Mouse (Mus musculus) heart, adult 2 months (tissue): ENCODE data around the gene Ccl6. TPM values are rescaled to one million over a fixed set of nuclear protein-coding genes. Genes with fewer than 3 reads are reported as not detected.

Source experiments
- DNase-seq, 2 experiments: peaks; one replicate each; pipeline ENCODE4 v3.0.0; 2021
- H3K27ac ChIP-seq: fragments of 200-600 bp; 2 replicates; pipeline ENCODE4 v1.8.1; 2022
- H3K27me3 ChIP-seq: fragments of 200-500 bp; 2 replicates; pipeline ENCODE4 v1.6.1; 2012; ENCODE audit warnings: mild to moderate bottlenecking, low read length, inconsistent platforms, mixed read lengths; ENCODE audit not compliant: control insufficient read depth, insufficient read depth
- H3K36me3 ChIP-seq: fragments of 200-500 bp; 2 replicates; pipeline ENCODE4 v1.6.1; 2012; ENCODE audit warnings: low read length, inconsistent platforms; ENCODE audit not compliant: control insufficient read depth, insufficient read depth
- H3K4me1 ChIP-seq: fragments of 200-500 bp; 2 replicates; pipeline ENCODE4 v1.6.1; 2011; ENCODE audit warnings: low read length; ENCODE audit not compliant: control insufficient read depth, insufficient read depth
- H3K4me3 ChIP-seq: fragments of 200-600 bp; 2 replicates; pipeline ENCODE4 v1.8.1; 2022
- H3K79me2 ChIP-seq: fragments of 200-500 bp; replicated peaks from 2 replicates; pipeline ENCODE4 v1.6.1; 2012; ENCODE audit warnings: mild to moderate bottlenecking, inconsistent platforms, low read length, moderate library complexity, mixed read lengths; ENCODE audit not compliant: control insufficient read depth, insufficient read depth
- H3K9ac ChIP-seq: fragments of 200-500 bp; 2 replicates; pipeline ENCODE4 v1.6.1; 2012; ENCODE audit warnings: low read depth, mild to moderate bottlenecking, control low read depth, inconsistent platforms, low read length, mixed read lengths
- CTCF ChIP-seq: fragments of 200-600 bp; IDR thresholded peaks from 2 replicates; pipeline ENCODE4 v1.8.1; 2022; ENCODE audit warnings: antibody characterized with exemption, mild to moderate bottlenecking, moderate library complexity
- EP300 ChIP-seq: fragments of 200-500 bp; IDR thresholded peaks from 2 replicates; pipeline ENCODE4 v1.6.1; 2011; ENCODE audit warnings: low read depth, low read length, control low read depth; ENCODE audit not compliant: insufficient read depth
- POLR2A ChIP-seq: fragments of 200-500 bp; IDR thresholded peaks from 2 replicates; pipeline ENCODE4 v1.6.1; 2011; ENCODE audit warnings: mild to moderate bottlenecking, low read depth, low read length, control low read depth; ENCODE audit not compliant: insufficient read depth
- WGBS: fragments of 180-500 bp; shearing (Covaris S2); methylation state at CpG from one replicate; pipeline ENCODE4 v1.1.7; 2018; 5-methylcytosine and 5-hydroxymethylcytosine counted together
- intact Hi-C: fragments of 180-260 bp; cut with DNase I; formaldehyde crosslinking; loops from one replicate; pipeline ENCODE4 v1.15.1; 2025
- polyA plus RNA-seq: library from polyadenylated mRNA; depleted of rRNA; stranded (reverse); fragments of >200 nt; gene quantifications from 2 replicates; pipeline ENCODE4 v1.2.3, GENCODE M21; 2012
- total RNA-seq, 2 experiments: library from RNA; stranded (reverse); gene quantifications; 2 replicates each; pipeline ENCODE4 v1.2.3; 2021

Ccl6 gene
- total and polyA plus RNA-seq, 3 experiments: 13.0 to 25.4 (median 21.5) TPM

DNA sequence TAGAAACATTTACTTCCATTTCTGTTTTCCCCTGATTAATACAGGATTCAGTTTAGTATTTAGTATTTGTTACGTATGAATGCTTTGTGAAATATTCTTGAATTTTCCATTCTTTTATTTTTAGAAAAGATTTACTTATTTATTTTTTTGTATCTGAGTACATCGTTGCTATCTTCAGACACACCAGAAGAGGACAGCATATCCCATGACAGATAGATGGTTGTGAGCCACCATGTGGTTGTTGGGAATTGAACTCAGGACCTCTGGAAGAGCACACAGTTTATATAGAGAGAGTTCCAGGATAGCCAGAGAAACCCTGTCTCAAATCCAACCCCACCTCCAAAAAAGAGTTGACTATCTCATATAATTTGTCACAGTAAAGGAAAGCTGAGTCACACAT is 42.0 kb upstream of the Ccl6 start:
- TF ChIP-seq POLR2A (no peak), CTCF (no peak), EP300 (no peak)
- no peak overlapping the region for H3K9ac ChIP-seq
- WGBS: 86% methylated on average over 2 of the region's 2 CpGs
- intact Hi-C loops: loop anchor here (5.0 to 10.0 kb wide), 2 partner anchors 78 to 100 kb away; no protein-coding TSS in a partner anchor
- H3K79me2 ChIP-seq: no peaks in the 10 kb centered on the region
- H3K4me3 ChIP-seq: no peak overlapping the region
- H3K27me3 ChIP-seq: no peaks in the 10 kb centered on the region
- peaks cover 4% of the 10 kb centered on the region for H3K4me1 ChIP-seq
- no peak for DNase-seq
- H3K27ac ChIP-seq: no peak overlapping the region
- H3K36me3 ChIP-seq: no peaks in the 10 kb centered on the region; the same call in 1 of the 2 replicates

DNA sequence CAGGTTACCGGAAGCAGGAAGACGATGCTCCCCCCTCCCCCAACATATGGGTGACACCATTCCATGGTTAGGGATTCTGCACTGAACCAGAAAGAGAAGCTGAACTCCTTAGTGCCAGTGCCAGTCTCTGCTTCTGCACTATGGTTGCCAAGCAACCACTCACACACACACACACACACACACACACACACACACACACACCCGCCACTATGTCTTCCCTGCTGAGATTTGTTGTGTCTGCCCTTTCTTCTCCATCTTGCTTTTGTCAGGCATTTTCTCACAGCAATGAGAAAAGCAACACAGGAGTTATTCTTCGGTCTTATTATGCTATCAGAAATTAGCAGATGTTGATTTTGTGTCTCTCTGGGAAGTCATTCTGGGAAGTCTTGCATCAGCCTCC is 41.5 kb upstream of the Ccl6 start:
- Histone ChIP-seq H3K4me3 (no peak overlapping the region), H3K79me2 (no peaks in the 10 kb centered on the region), H3K27ac (no peak overlapping the region), H3K27me3 (no peaks in the 10 kb centered on the region), H3K9ac (no peak overlapping the region), H3K4me1 (peaks cover 4% of the 10 kb centered on the region), H3K36me3 (no peaks in the 10 kb centered on the region; the same call in 1 of the 2 replicates)
- WGBS: 57% methylated on average over 4 of the region's 4 CpGs
- intact Hi-C loops: loop anchor here (5.0 to 10.0 kb wide), 2 partner anchors 77 to 100 kb away; no protein-coding TSS in a partner anchor
- TF ChIP-seq EP300 (no peak), POLR2A (no peak), CTCF (no peak)
- DNase-seq: no peak

DNA sequence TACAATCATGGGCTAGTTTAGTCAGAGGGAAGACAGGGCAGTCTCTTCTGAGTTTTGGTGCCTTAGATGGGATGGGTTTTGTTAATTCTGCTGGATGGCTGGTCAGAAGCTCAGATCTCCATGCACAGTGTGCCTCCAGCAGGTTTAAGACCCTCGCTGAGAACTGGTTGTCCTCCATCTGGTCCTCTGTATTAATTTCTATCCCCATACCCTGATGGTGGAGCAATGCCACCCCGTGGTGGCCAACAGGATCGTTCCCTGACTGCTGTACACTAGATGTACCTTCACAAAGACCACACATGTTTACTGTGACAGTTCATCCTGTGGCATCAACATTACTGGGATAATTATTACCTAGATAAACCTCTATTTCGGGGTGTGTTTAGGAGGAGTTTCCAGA is 39.9 kb upstream of the Ccl6 start:
- Histone ChIP-seq H3K36me3 (no peaks in the 10 kb centered on the region; the same call in 1 of the 2 replicates), H3K79me2 (no peaks in the 10 kb centered on the region), H3K4me1 (peaks cover 4% of the 10 kb centered on the region), H3K4me3 (no peak overlapping the region), H3K27ac (no peak overlapping the region), H3K9ac (no peak overlapping the region), H3K27me3 (no peaks in the 10 kb centered on the region)
- intact Hi-C loops: loop anchor here (5.0 to 10.0 kb wide), 2 partner anchors 75 to 102 kb away; no protein-coding TSS in a partner anchor
- 47% methylated on average over 4 of the region's 4 CpGs for WGBS
- DNase-seq: no peak
- TF ChIP-seq CTCF (peak; percentile 61), POLR2A (no peak), EP300 (0 out of 2 replicates have a peak, but pooled peaks have one; percentile 16)

DNA sequence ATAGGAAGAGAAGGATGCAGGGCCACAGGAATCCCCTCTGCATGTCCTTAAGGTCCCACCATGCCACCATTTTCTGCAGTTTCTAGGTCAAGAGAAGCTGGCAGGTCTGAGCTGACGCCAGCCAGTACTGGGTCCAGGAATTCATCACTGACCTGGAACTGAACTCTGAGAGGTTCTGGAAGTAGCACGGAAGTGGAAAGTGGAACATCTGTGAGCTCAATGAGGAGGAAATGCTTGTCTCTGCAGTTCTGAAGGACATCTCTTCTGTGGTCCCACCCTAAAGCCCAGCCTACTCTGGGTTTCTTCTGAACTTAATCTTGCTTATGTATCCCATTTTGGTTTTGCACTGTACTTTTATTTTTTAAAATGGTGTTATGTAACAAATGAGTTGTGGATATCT is 38.2 kb upstream of the Ccl6 start:
- H3K4me3 ChIP-seq: no peak overlapping the region
- DNase-seq: no peak
- H3K27me3 ChIP-seq: no peaks in the 10 kb centered on the region
- H3K9ac ChIP-seq: no peak overlapping the region
- intact Hi-C loops: loop anchor here (5.0 to 10.0 kb wide), 2 partner anchors 74 to 104 kb away; no protein-coding TSS in a partner anchor
- H3K79me2 ChIP-seq: no peaks in the 10 kb centered on the region
- 33% methylated on average over 2 of the region's 2 CpGs for WGBS
- H3K27ac ChIP-seq: no peak overlapping the region
- TF ChIP-seq EP300: no peak
- no peak for TF ChIP-seq POLR2A
- TF ChIP-seq CTCF: no peak
- no peaks in the 10 kb centered on the region for H3K36me3 ChIP-seq
- peaks cover 1% of the 10 kb centered on the region; the same call in 1 of the 2 replicates for H3K4me1 ChIP-seq

DNA sequence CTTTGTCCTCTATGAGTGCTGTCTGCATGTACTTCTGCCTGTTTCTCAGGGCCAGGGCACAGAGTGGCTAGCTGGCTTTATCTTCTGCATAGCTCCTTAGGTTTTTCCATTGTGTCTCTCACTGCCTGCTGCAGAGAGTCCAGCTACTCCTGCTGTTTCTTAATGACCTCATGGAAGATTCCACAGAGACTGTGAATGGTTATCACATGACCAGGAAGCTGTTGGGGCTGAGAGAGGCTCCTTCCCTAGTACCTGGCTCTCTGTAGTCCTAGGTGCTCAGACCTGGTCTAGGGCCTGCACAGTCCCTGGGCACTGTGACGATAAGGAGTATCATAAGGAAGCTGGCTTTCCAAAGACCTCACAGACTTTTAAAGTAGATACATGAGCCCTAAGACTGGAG is 37.7 kb upstream of the Ccl6 start:
- no peak for TF ChIP-seq CTCF
- TF ChIP-seq POLR2A: no peak
- no peak for TF ChIP-seq EP300
- Histone ChIP-seq H3K27me3 (no peaks in the 10 kb centered on the region), H3K4me1 (peaks cover 1% of the 10 kb centered on the region; the same call in 1 of the 2 replicates), H3K36me3 (no peaks in the 10 kb centered on the region), H3K27ac (no peak overlapping the region), H3K4me3 (no peak overlapping the region), H3K9ac (no peak overlapping the region), H3K79me2 (no peaks in the 10 kb centered on the region)
- no peak for DNase-seq
- intact Hi-C loops: loop anchor here (5.0 to 10.0 kb wide), 2 partner anchors 73 to 104 kb away; no protein-coding TSS in a partner anchor
- 96% methylated on average over 1 of the region's 1 CpGs for WGBS

DNA sequence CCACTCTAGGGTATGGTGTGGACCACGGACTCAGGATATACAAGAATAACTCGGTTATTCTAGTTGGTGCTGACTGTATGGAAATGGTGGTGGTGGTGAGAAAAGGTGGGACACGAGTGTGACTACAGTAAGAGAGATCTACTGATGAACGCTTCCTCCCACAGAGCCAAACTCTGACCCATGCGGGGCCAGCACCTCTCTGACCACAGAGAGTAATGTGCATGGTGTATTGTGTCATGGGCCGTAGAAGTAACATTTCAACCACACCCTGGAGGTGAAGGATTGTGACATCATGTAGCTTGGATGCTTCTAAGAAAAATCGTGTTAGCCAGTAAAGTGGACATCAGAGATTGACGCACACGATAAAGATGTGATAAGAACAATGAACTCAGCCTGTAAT is 35.9 kb upstream of the Ccl6 start:
- Histone ChIP-seq H3K36me3 (no peaks in the 10 kb centered on the region), H3K27ac (no peak overlapping the region), H3K9ac (no peak overlapping the region), H3K79me2 (no peaks in the 10 kb centered on the region), H3K4me3 (no peak overlapping the region), H3K27me3 (no peaks in the 10 kb centered on the region), H3K4me1 (peaks cover under 1% of the 10 kb centered on the region; the same call in 1 of the 2 replicates)
- WGBS: 82% methylated on average over 9 of the region's 9 CpGs
- TF ChIP-seq EP300 (no peak), POLR2A (no peak), CTCF (no peak)
- intact Hi-C loops: no loop called here
- no peak for DNase-seq
